10 mouse cellular contexts compared by ENCODE assay signal in the genomic region with DNA sequence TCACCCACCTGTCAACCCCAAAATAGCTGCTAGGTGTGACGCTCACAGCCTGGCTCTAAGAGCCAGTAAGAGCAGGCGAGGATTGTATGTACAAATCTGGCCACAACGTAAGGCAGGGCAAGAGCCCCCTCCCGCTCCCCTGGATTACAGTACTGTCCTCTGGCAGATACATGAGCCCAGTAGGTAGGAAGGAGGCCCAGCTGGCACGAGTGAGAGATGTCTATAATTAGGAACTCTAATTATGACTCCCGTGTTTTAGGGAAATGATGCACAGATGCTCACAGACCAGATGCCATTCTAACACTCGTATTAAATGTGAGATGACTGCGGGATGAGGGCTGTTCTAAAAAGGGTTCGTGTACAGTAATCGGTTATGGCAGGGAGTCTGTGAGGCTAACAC. TPM values are rescaled to one million over a fixed set of nuclear protein-coding genes. Genes with fewer than 3 reads are reported as not detected.
DNase-seq lines count a peak whose midpoint lies in the region; ATAC-seq and TF ChIP-seq lines count a peak whose summit lies in the region.
"Had no signal": no experiment of that assay in that cellular context is flagged by ENCODE, and none has a peak within 500 bp of the region (broad histone marks: within the 10 kb centered on the region; RNA-seq: fewer than 3 reads in every experiment).

No protein-coding gene starts in this region.

- H3K27ac ChIP-seq in forebrain, embryonic 12.5 days = no peak overlapping the region
- H3K27ac ChIP-seq in forebrain, embryonic 10.5 days = no peak overlapping the region
- no peak overlapping the region for H3K27ac ChIP-seq in limb, embryonic 14.5 days (replicated peaks; ENCODE audit: low read depth, low read length)
- H3K27ac ChIP-seq in limb, embryonic 10.5 days = no peak overlapping the region
- peak overlapping the region; percentile 51 for H3K27ac ChIP-seq in heart, embryonic 16.5 days (ENCODE audit: low read length)
- no peak overlapping the region for H3K27ac ChIP-seq in limb, embryonic 15.5 days
- H3K27ac ChIP-seq in liver, embryonic 11.5 days (ENCODE audit: low read depth, low read length) = no peak overlapping the region
- H3K27ac ChIP-seq: kidney, embryonic 15.5 days had no signal

- no peak for DNase-seq in forebrain, embryonic 10.5 days (ENCODE audit: extremely low spot score, low spot score)
- no peak for DNase-seq in limb, embryonic 14.5 days (ENCODE audit: low spot score)
- DNase-seq in limb, embryonic 10.5 days (ENCODE audit: low spot score) = no peak
- DNase-seq in liver, embryonic 11.5 days (ENCODE audit: low spot score) = no peak
- DNase-seq in testis, postnatal 14 days (ENCODE audit: low spot score) = no peak

- peak; percentile 70; the same call in 1 of the 2 replicates for ATAC-seq in forebrain, embryonic 12.5 days (ENCODE audit: low FRiP score)
- peak; percentile 28; the same call in 1 of the 2 replicates for ATAC-seq in limb, embryonic 14.5 days (ENCODE audit: low FRiP score, low read depth)
- peak; percentile 78 for ATAC-seq in heart, embryonic 16.5 days (replicated peaks; ENCODE audit: extremely low read depth, insufficient read depth, low FRiP score)
- peak; percentile 16; the same call in 1 of the 2 replicates for ATAC-seq in limb, embryonic 15.5 days (ENCODE audit: insufficient number of reproducible peaks, low FRiP score, low TSS enrichment, low read depth)
- ATAC-seq in liver, embryonic 11.5 days (replicated peaks; ENCODE audit: low FRiP score) = no peak

- H3K4me3 ChIP-seq in forebrain, embryonic 12.5 days (replicated peaks) = no peak overlapping the region
- H3K4me3 ChIP-seq in forebrain, embryonic 10.5 days = no peak overlapping the region
- no peak overlapping the region for H3K4me3 ChIP-seq in limb, embryonic 14.5 days (replicated peaks; ENCODE audit: low read length)
- H3K4me3 ChIP-seq in limb, embryonic 10.5 days = no peak overlapping the region
- no peak overlapping the region for H3K4me3 ChIP-seq in heart, embryonic 16.5 days (ENCODE audit: low read length)
- H3K4me3 ChIP-seq in limb, embryonic 15.5 days = no peak overlapping the region
- H3K4me3 ChIP-seq in liver, embryonic 11.5 days (ENCODE audit: low read depth, low read length) = no peak overlapping the region
- H3K4me3 ChIP-seq: kidney, embryonic 15.5 days; myocyte had no signal

- H3K36me3 ChIP-seq in forebrain, embryonic 12.5 days (replicated peaks) = peaks cover 5% of the 10 kb centered on the region; the same call in 1 of the 2 replicates
- peaks cover 71% of the 10 kb centered on the region for H3K36me3 ChIP-seq in forebrain, embryonic 10.5 days (replicated peaks)
- H3K36me3 ChIP-seq in limb, embryonic 14.5 days (ENCODE audit: control insufficient read depth, insufficient read depth, low read length) = peaks cover 15% of the 10 kb centered on the region
- peaks cover 60% of the 10 kb centered on the region for H3K36me3 ChIP-seq in limb, embryonic 10.5 days
- H3K36me3 ChIP-seq in heart, embryonic 16.5 days (ENCODE audit: control insufficient read depth, insufficient read depth) = peaks cover 6% of the 10 kb centered on the region; the same call in 1 of the 2 replicates
- peaks cover 16% of the 10 kb centered on the region for H3K36me3 ChIP-seq in limb, embryonic 15.5 days
- peaks cover 21% of the 10 kb centered on the region for H3K36me3 ChIP-seq in liver, embryonic 11.5 days (ENCODE audit: control insufficient read depth, insufficient read depth, low read length)

- H3K4me2 ChIP-seq in forebrain, embryonic 12.5 days = no peak overlapping the region
- H3K4me2 ChIP-seq in limb, embryonic 14.5 days (replicated peaks; ENCODE audit: low read depth, low read length, severe bottlenecking) = no peak overlapping the region
- H3K4me2 ChIP-seq in heart, embryonic 16.5 days (ENCODE audit: low read depth, low read length) = 0 out of 2 replicates have a peak overlapping the region, but pooled peaks have one; percentile 0
- no peak overlapping the region for H3K4me2 ChIP-seq in limb, embryonic 15.5 days
- no peak overlapping the region for H3K4me2 ChIP-seq in liver, embryonic 11.5 days
- H3K4me2 ChIP-seq: kidney, embryonic 15.5 days had no signal

- 74% methylated on average over 10 of the region's 10 CpGs for WGBS in forebrain, embryonic 12.5 days
- 94% methylated on average over 10 of the region's 10 CpGs for WGBS in forebrain, embryonic 10.5 days
- 81% methylated on average over 10 of the region's 10 CpGs for WGBS in limb, embryonic 14.5 days
- 90% methylated on average over 10 of the region's 10 CpGs for WGBS in limb, embryonic 10.5 days
- WGBS in heart, embryonic 16.5 days = 54% methylated on average over 10 of the region's 10 CpGs
- 77% methylated on average over 10 of the region's 10 CpGs for WGBS in limb, embryonic 15.5 days
- 90% methylated on average over 10 of the region's 10 CpGs for WGBS in liver, embryonic 11.5 days

- H3K9ac ChIP-seq in forebrain, embryonic 12.5 days = no peak overlapping the region
- H3K9ac ChIP-seq in limb, embryonic 14.5 days (ENCODE audit: low read depth, low read length, severe bottlenecking) = no peak overlapping the region
- H3K9ac ChIP-seq in heart, embryonic 16.5 days (ENCODE audit: low read length) = no peak overlapping the region
- H3K9ac ChIP-seq in limb, embryonic 15.5 days = no peak overlapping the region
- H3K9ac ChIP-seq in liver, embryonic 11.5 days (ENCODE audit: low read depth, low read length) = no peak overlapping the region
- H3K9ac ChIP-seq: kidney, embryonic 15.5 days had no signal

- no peak for TF ChIP-seq POLR2A in limb, embryonic 14.5 days (IDR thresholded peaks at IDR 0.05; ENCODE audit: borderline replicate concordance, extremely low read depth, insufficient read depth, insufficient read length)

- peaks cover 6% of the 10 kb centered on the region for H3K4me1 ChIP-seq in forebrain, embryonic 12.5 days
- H3K4me1 ChIP-seq in forebrain, embryonic 10.5 days = peaks cover 7% of the 10 kb centered on the region
- H3K4me1 ChIP-seq in limb, embryonic 14.5 days (ENCODE audit: control insufficient read depth, insufficient read depth, low read length) = 0 out of 2 replicates have a peak, but pooled peaks cover 5% of the 10 kb centered on the region
- H3K4me1 ChIP-seq in limb, embryonic 10.5 days = peaks cover 7% of the 10 kb centered on the region
- H3K4me1 ChIP-seq in heart, embryonic 16.5 days (ENCODE audit: control insufficient read depth, insufficient read depth, low read length) = peaks cover 6% of the 10 kb centered on the region
- H3K4me1 ChIP-seq in limb, embryonic 15.5 days = peaks cover 12% of the 10 kb centered on the region; the same call in 1 of the 2 replicates
- peaks cover 17% of the 10 kb centered on the region for H3K4me1 ChIP-seq in liver, embryonic 11.5 days (replicated peaks; ENCODE audit: control insufficient read depth, insufficient read depth, low read length)

- H3K9me3 ChIP-seq in forebrain, embryonic 12.5 days = peaks cover 3% of the 10 kb centered on the region; the same call in 1 of the 2 replicates
- H3K9me3 ChIP-seq in forebrain, embryonic 10.5 days = no peaks in the 10 kb centered on the region; the same call in 1 of the 2 replicates
- no peaks in the 10 kb centered on the region for H3K9me3 ChIP-seq in limb, embryonic 14.5 days (ENCODE audit: control insufficient read depth, low read length)
- no peaks in the 10 kb centered on the region; the same call in 1 of the 2 replicates for H3K9me3 ChIP-seq in limb, embryonic 10.5 days (replicated peaks)
- H3K9me3 ChIP-seq in heart, embryonic 16.5 days (replicated peaks; ENCODE audit: control insufficient read depth, low read length) = no peaks in the 10 kb centered on the region
- no peaks in the 10 kb centered on the region for H3K9me3 ChIP-seq in limb, embryonic 15.5 days
- no peaks in the 10 kb centered on the region for H3K9me3 ChIP-seq in liver, embryonic 11.5 days (ENCODE audit: control insufficient read depth, low read length)
- H3K9me3 ChIP-seq: kidney, embryonic 15.5 days had no signal

- H3K27me3 ChIP-seq in forebrain, embryonic 12.5 days = no peaks in the 10 kb centered on the region
- no peaks in the 10 kb centered on the region for H3K27me3 ChIP-seq in forebrain, embryonic 10.5 days (ENCODE audit: poor library complexity, severe bottlenecking)
- H3K27me3 ChIP-seq in limb, embryonic 14.5 days (ENCODE audit: control insufficient read depth, insufficient read depth, low read length) = no peaks in the 10 kb centered on the region
- no peaks in the 10 kb centered on the region for H3K27me3 ChIP-seq in limb, embryonic 10.5 days (ENCODE audit: low read depth, poor library complexity, severe bottlenecking)
- no peaks in the 10 kb centered on the region for H3K27me3 ChIP-seq in heart, embryonic 16.5 days (ENCODE audit: control insufficient read depth, insufficient read depth, low read length)
- no peaks in the 10 kb centered on the region for H3K27me3 ChIP-seq in limb, embryonic 15.5 days
- no peaks in the 10 kb centered on the region for H3K27me3 ChIP-seq in liver, embryonic 11.5 days (replicated peaks; ENCODE audit: control insufficient read depth, insufficient read depth, low read length)
- H3K27me3 ChIP-seq: kidney, embryonic 15.5 days had no signal

RNA-seq across cellular contexts. Expression of gene Bag2, which starts 6.3 kb away (rescaled TPM):
- 28.3 and 29.0 TPM in 2 replicates for polyA plus RNA-seq in forebrain, embryonic 12.5 days (2016; fragmentation: Nextera tagmentation; extraction: Ambion mirVana)
- polyA plus RNA-seq in forebrain, embryonic 10.5 days (2016; fragmentation: Nextera tagmentation; extraction: Ambion mirVana) = 51.8 and 52.3 TPM in 2 replicates
- polyA plus RNA-seq in limb, embryonic 14.5 days (2012; rRNA removed) = 39.1 and 41.3 TPM in 2 replicates
- 49.0 and 49.9 TPM in 2 replicates for polyA plus RNA-seq in limb, embryonic 14.5 days (2014; fragmentation: Nextera tagmentation; extraction: Ambion mirVana)
- 63.2 and 72.5 TPM in 2 replicates for polyA plus RNA-seq in limb, embryonic 10.5 days (2016; fragmentation: Nextera tagmentation; extraction: Ambion mirVana)
- 87.3 and 90.1 TPM in 2 replicates for polyA plus RNA-seq in heart, embryonic 16.5 days (2015; fragmentation: Nextera tagmentation; extraction: Ambion mirVana)
- polyA plus RNA-seq in limb, embryonic 15.5 days (2015; fragmentation: Nextera tagmentation; extraction: Ambion mirVana) = 51.4 and 68.0 TPM in 2 replicates
- polyA plus RNA-seq in liver, embryonic 11.5 days (2014; fragmentation: Nextera tagmentation; extraction: Ambion mirVana) = 103 and 108 TPM in 2 replicates

RNA-seq across cellular contexts. Expression of gene Rab23, which starts 31.6 kb away (rescaled TPM):
- polyA plus RNA-seq in forebrain, embryonic 12.5 days (2016; fragmentation: Nextera tagmentation; extraction: Ambion mirVana) = 30.7 and 32.3 TPM in 2 replicates
- polyA plus RNA-seq in forebrain, embryonic 10.5 days (2016; fragmentation: Nextera tagmentation; extraction: Ambion mirVana) = 31.1 and 34.8 TPM in 2 replicates
- 22.4 and 24.6 TPM in 2 replicates for polyA plus RNA-seq in limb, embryonic 14.5 days (2012; rRNA removed)
- 28.9 and 33.0 TPM in 2 replicates for polyA plus RNA-seq in limb, embryonic 14.5 days (2014; fragmentation: Nextera tagmentation; extraction: Ambion mirVana)
- 31.8 and 39.1 TPM in 2 replicates for polyA plus RNA-seq in limb, embryonic 10.5 days (2016; fragmentation: Nextera tagmentation; extraction: Ambion mirVana)
- 10.9 and 13.2 TPM in 2 replicates for polyA plus RNA-seq in heart, embryonic 16.5 days (2015; fragmentation: Nextera tagmentation; extraction: Ambion mirVana)
- 34.8 and 36.2 TPM in 2 replicates for polyA plus RNA-seq in limb, embryonic 15.5 days (2015; fragmentation: Nextera tagmentation; extraction: Ambion mirVana)
- polyA plus RNA-seq in liver, embryonic 11.5 days (2014; fragmentation: Nextera tagmentation; extraction: Ambion mirVana) = 10.1 and 11.6 TPM in 2 replicates
